Mouse (Mus musculus): ENCODE data around the gene Sptan1. TPM values are rescaled to one million over a fixed set of nuclear protein-coding genes. Genes with fewer than 3 reads are reported as not detected.
A peak's percentile ranks its signal among the peaks of the same experiment; 100 is the strongest.

Gene Sptan1
- total and polyA plus RNA-seq, 3 experiments, result 130 to 167 (median 159) TPM

DNA sequence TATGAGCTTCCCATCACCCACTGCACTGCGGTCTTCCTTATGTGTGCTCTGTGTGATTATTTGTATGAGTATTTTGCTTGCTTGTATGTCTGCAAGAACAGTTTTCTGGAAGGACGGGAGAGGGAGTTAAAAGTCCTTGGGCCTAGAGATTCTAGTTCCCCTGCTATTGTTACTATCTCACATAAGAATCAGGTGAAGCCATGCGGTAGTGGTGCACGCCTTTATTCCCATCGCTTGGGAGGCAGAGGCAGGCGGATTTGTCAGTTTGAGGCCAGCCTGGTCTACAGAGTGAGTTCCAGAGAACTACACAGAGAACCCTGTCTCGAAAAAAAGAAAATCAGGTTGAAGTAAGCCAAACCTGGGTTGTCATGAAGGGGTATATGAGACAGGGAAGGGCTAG, 107.5 kb downstream of the Sptan1 start:
- peaks cover 9% of the 10 kb centered on the region for H3K36me3 ChIP-seq (ENCODE audit: control insufficient read depth, insufficient read depth, low read length)
- H3K9ac ChIP-seq (ENCODE audit: low read depth, low read length), result no peak overlapping the region
- H3K4me3 ChIP-seq, result no peak overlapping the region
- no peak for TF ChIP-seq POLR2A (IDR thresholded peaks at IDR 0.05; ENCODE audit: insufficient read depth, low read depth, low read length)
- TF ChIP-seq CTCF (IDR thresholded peaks at IDR 0.05), result no peak
- TF ChIP-seq EP300 (IDR thresholded peaks at IDR 0.05; ENCODE audit: insufficient read depth, low read depth, low read length), result no peak
- H3K4me1 ChIP-seq (ENCODE audit: control insufficient read depth, insufficient read depth, low read length), result peaks cover 5% of the 10 kb centered on the region
- intact Hi-C loops (cut with DNase I), result no loop called here
- no peak overlapping the region for H3K27ac ChIP-seq
- no peaks in the 10 kb centered on the region for H3K79me2 ChIP-seq (replicated peaks; ENCODE audit: control insufficient read depth, insufficient read depth, low read length)
- H3K27me3 ChIP-seq (ENCODE audit: control insufficient read depth, insufficient read depth, low read length), result no peaks in the 10 kb centered on the region
- WGBS, result 84% methylated on average over 7 of the region's 7 CpGs
- no peak for DNase-seq

DNA sequence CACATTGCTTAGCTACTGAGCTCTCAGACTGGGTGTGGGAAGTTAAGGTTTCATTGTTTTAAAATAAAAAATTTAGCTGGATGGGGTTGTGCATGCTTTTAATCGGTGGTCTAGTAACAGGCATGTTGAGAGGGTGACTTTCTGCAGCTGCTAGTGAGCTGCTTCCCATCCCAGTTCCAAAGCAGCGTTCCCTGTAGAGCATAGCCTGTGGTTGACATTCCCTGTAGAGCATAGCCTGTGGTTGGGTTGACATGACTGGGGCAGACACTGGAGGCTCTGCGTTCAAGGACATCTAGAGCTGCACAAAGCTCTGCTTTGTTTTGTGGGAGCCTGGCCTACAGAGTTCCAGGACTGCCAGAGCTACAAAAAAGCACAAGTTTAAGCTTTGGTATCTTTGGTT, 107.9 kb downstream of the Sptan1 start:
- WGBS, result 73% methylated on average over 3 of the region's 3 CpGs
- H3K9ac ChIP-seq (ENCODE audit: low read depth, low read length), result no peak overlapping the region
- intact Hi-C loops (cut with DNase I), result no loop called here

DNA sequence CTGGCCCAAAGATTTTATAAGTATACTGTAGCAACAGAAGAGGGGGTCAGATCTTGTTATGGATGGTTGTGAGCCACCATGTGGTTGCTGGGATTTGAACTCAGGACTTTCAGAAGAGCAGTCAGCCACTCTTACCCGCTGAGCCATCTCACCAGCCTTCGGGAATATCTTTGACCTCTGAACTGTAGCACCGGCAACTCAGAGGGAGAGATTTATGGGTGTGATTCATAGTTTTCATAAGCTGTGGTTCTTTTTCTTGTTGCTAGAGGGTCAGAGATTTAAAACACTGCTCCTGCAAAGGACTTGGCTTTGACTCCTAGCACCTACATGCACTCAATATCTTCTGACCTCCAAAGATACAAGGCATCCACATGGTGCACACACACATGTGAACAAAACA, 110.3 kb downstream of the Sptan1 start:
- no peak for DNase-seq
- H3K27me3 ChIP-seq (ENCODE audit: control insufficient read depth, insufficient read depth, low read length), result no peaks in the 10 kb centered on the region
- H3K4me1 ChIP-seq (ENCODE audit: control insufficient read depth, insufficient read depth, low read length), result peaks cover 5% of the 10 kb centered on the region
- no peak overlapping the region for H3K4me3 ChIP-seq
- H3K27ac ChIP-seq, result no peak overlapping the region
- intact Hi-C loops (cut with DNase I), result no loop called here
- H3K79me2 ChIP-seq (replicated peaks; ENCODE audit: control insufficient read depth, insufficient read depth, low read length), result no peaks in the 10 kb centered on the region
- TF ChIP-seq POLR2A (IDR thresholded peaks at IDR 0.05; ENCODE audit: insufficient read depth, low read depth, low read length), result no peak
- TF ChIP-seq EP300 (IDR thresholded peaks at IDR 0.05; ENCODE audit: insufficient read depth, low read depth, low read length), result no peak
- TF ChIP-seq CTCF (IDR thresholded peaks at IDR 0.05), result no peak
- H3K36me3 ChIP-seq (ENCODE audit: control insufficient read depth, insufficient read depth, low read length), result no peaks in the 10 kb centered on the region
- H3K9ac ChIP-seq (ENCODE audit: low read depth, low read length), result no peak overlapping the region
- WGBS, result 59% methylated on average over 3 of the region's 3 CpGs

More for the DNA sequence above, 107.9 kb downstream of the Sptan1 start:
- Histone ChIP-seq H3K36me3 (ENCODE audit: control insufficient read depth, insufficient read depth, low read length) (peaks cover 5% of the 10 kb centered on the region), H3K27ac (no peak overlapping the region), H3K27me3 (ENCODE audit: control insufficient read depth, insufficient read depth, low read length) (no peaks in the 10 kb centered on the region), H3K4me1 (ENCODE audit: control insufficient read depth, insufficient read depth, low read length) (peaks cover 3% of the 10 kb centered on the region), H3K4me3 (no peak overlapping the region), H3K79me2 (replicated peaks; ENCODE audit: control insufficient read depth, insufficient read depth, low read length) (no peaks in the 10 kb centered on the region)
- 0 out of 2 replicates have a peak, but pooled peaks have one; percentile 12 for TF ChIP-seq POLR2A (IDR thresholded peaks at IDR 0.05; ENCODE audit: insufficient read depth, low read depth, low read length)
- TF ChIP-seq EP300 (IDR thresholded peaks at IDR 0.05; ENCODE audit: insufficient read depth, low read depth, low read length), result no peak
- no peak for DNase-seq

DNA sequence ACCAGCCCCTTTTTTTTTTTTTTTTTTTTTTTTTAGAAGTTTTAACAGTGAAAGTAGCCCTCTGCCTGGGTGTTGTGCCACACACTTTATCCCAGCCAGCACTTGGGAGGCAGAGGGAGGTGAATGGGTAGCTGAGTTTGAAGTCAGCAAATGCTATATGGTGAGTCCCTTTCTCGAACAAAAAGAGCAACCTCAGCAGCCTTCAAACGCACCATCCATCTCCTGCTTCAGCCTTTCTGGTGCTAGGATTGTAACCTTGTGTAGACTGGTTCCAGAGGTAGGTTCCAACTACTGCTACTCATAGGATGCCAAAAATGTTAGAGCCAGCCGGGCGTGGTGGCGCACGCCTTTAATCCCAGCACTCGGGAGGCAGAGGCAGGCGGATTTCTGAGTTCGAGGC, 111.1 kb downstream of the Sptan1 start:
- Histone ChIP-seq H3K27ac (no peak overlapping the region), H3K27me3 (ENCODE audit: control insufficient read depth, insufficient read depth, low read length) (no peaks in the 10 kb centered on the region), H3K36me3 (ENCODE audit: control insufficient read depth, insufficient read depth, low read length) (no peaks in the 10 kb centered on the region), H3K4me3 (no peak overlapping the region), H3K9ac (ENCODE audit: low read depth, low read length) (no peak overlapping the region), H3K4me1 (ENCODE audit: control insufficient read depth, insufficient read depth, low read length) (peaks cover 5% of the 10 kb centered on the region), H3K79me2 (replicated peaks; ENCODE audit: control insufficient read depth, insufficient read depth, low read length) (no peaks in the 10 kb centered on the region)
- intact Hi-C loops (cut with DNase I), result no loop called here
- WGBS, result 94% methylated on average over 9 of the region's 9 CpGs
- no peak for DNase-seq
- TF ChIP-seq POLR2A (IDR thresholded peaks at IDR 0.05; ENCODE audit: insufficient read depth, low read depth, low read length) (no peak), CTCF (IDR thresholded peaks at IDR 0.05) (no peak), EP300 (IDR thresholded peaks at IDR 0.05; ENCODE audit: insufficient read depth, low read depth, low read length) (no peak)

DNA sequence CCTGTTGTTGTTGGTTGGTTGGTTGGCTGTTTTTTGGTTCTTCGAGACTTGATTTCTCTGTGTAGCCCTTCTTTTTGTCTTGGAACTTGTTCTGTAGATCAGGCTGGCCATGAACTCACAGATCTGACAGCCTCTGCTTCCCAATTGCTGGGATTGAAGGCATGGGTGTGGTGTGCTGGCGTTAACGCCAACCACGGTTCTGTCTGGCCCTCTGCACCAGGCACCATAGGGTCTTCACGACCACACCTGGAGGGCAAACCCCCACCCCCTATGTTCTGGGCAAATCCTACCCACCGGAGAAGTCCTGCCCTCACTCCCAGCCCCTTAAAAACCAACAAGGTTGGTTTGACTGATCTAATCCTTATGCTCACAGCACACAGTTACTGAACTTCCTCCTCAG, 111.6 kb downstream of the Sptan1 start:
- H3K4me3 ChIP-seq, result no peak overlapping the region
- no peak for DNase-seq
- H3K9ac ChIP-seq (ENCODE audit: low read depth, low read length), result peak overlapping the region; percentile 3; the same call in 1 of the 2 replicates
- no peaks in the 10 kb centered on the region for H3K36me3 ChIP-seq (ENCODE audit: control insufficient read depth, insufficient read depth, low read length)
- TF ChIP-seq EP300 (IDR thresholded peaks at IDR 0.05; ENCODE audit: insufficient read depth, low read depth, low read length), result no peak
- no peak for TF ChIP-seq POLR2A (IDR thresholded peaks at IDR 0.05; ENCODE audit: insufficient read depth, low read depth, low read length)
- TF ChIP-seq CTCF (IDR thresholded peaks at IDR 0.05), result no peak
- no peaks in the 10 kb centered on the region for H3K79me2 ChIP-seq (replicated peaks; ENCODE audit: control insufficient read depth, insufficient read depth, low read length)
- H3K27ac ChIP-seq, result peak overlapping the region; percentile 91
- intact Hi-C loops (cut with DNase I), result no loop called here
- H3K27me3 ChIP-seq (ENCODE audit: control insufficient read depth, insufficient read depth, low read length), result no peaks in the 10 kb centered on the region
- peaks cover 5% of the 10 kb centered on the region for H3K4me1 ChIP-seq (ENCODE audit: control insufficient read depth, insufficient read depth, low read length)
- 69% methylated on average over 6 of the region's 6 CpGs for WGBS

DNA sequence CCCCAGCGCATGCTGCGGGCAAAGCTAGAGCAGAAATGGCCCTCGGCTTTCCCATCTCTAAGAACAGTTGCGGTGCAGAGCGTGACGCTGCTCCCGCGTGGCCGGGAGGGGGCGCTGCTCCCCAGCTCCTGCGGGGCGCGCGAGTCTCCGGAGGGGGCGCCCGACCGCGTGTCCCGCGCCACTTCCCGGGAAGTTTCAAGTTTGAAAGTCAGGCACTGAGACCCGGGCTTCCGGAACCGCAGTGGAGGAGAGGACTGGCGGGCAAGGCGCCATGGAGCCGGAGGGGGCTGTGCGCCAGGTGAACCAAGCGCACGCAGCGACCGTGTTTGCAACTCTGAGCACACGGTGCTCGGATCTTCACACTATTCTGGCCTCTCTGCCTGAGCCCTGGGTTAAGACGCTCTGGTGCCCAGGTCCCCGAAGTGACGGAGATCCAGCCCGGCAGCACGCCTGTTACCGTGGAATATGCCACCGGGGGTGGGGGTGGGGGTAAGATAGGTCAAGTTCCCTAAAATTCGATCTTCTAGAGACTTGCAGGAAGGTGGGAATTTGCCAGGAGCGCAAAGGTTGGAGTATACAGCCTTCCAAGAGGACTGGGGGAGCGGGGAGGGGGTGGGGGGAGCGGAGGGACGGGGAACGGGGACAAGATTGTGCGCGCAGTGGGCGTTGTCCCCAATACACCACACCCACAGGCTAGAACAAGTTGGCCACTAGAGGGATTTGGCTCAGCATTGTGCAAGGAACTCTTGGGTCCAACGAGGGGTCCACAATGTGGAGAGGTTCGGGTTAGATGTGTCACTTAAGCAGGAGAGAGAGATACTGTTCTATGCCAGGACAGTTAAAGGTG, 112.4 kb downstream of the Sptan1 start, which contains the start of gene Pkn3:
Pkn3 (plus strand) TSS at position 183 of the 847 bp plus-strand sequence.
- DNase-seq, result peak; percentile 88 to 93
- under 1% methylated on average over 53 of the region's 53 CpGs for WGBS
- Histone ChIP-seq H3K9ac (ENCODE audit: low read depth, low read length) (peak within 1 kb of the TSS; percentile 55), H3K27me3 (ENCODE audit: control insufficient read depth, insufficient read depth, low read length) (no peaks in the 10 kb centered on the region), H3K79me2 (replicated peaks; ENCODE audit: control insufficient read depth, insufficient read depth, low read length) (no peaks in the 10 kb centered on the region), H3K27ac (peak within 1 kb of the TSS; percentile 91), H3K4me1 (ENCODE audit: control insufficient read depth, insufficient read depth, low read length) (peaks cover 5% of the 10 kb centered on the region), H3K36me3 (ENCODE audit: control insufficient read depth, insufficient read depth, low read length) (no peaks in the 10 kb centered on the region), H3K4me3 (peak within 1 kb of the TSS; percentile 67)
- intact Hi-C loops (cut with DNase I), result loop anchor here (1.0 kb wide), 1 partner anchor 16 kb away; the partner anchor contains the start of gene Zdhhc12
- peak; percentile 27; the same call in 1 of the 2 replicates for TF ChIP-seq EP300 (IDR thresholded peaks at IDR 0.05; ENCODE audit: insufficient read depth, low read depth, low read length)
- TF ChIP-seq POLR2A (IDR thresholded peaks at IDR 0.05; ENCODE audit: insufficient read depth, low read depth, low read length), result 0 out of 2 replicates have a peak, but pooled peaks have one; percentile 32
- peak; percentile 65 for TF ChIP-seq CTCF (IDR thresholded peaks at IDR 0.05)

Data from heart, adult 2 months (tissue).